Mouse (Mus musculus): ENCODE measurements around the gene Gstt3. TPM values are rescaled to one million over a fixed set of nuclear protein-coding genes. Genes with fewer than 3 reads are reported as not detected.
A peak's percentile ranks its signal among the peaks of the same experiment; 100 is the strongest.

The Gstt3 gene
- polyA plus RNA-seq, 1 experiment from 2014 or later: 0.45 TPM

- 48% methylated on average over 3 of the region's 3 CpGs for WGBS
- no peak overlapping the region for H3K4me2 ChIP-seq
- H3K9ac ChIP-seq: no peak overlapping the region
- no peaks in the 10 kb centered on the region for H3K4me1 ChIP-seq
- no peaks in the 10 kb centered on the region for H3K9me3 ChIP-seq (replicated peaks)
- H3K4me3 ChIP-seq: no peak overlapping the region
- peak overlapping the region; percentile 65 for H3K27ac ChIP-seq
- ATAC-seq: peak; percentile 96
- no peaks in the 10 kb centered on the region for H3K27me3 ChIP-seq
- peaks cover 91% of the 10 kb centered on the region for H3K36me3 ChIP-seq (ENCODE audit: poor library complexity, severe bottlenecking)
These were observed 37.2 kb downstream of the Gstt3 start for GRCm38 (mm10) chr10:75744017-75744416.

- H3K4me2 ChIP-seq: no peak overlapping the region
- H3K4me3 ChIP-seq: no peak overlapping the region
- no peaks in the 10 kb centered on the region for H3K9me3 ChIP-seq (replicated peaks)
- peaks cover 91% of the 10 kb centered on the region for H3K36me3 ChIP-seq (ENCODE audit: poor library complexity, severe bottlenecking)
- no peak overlapping the region for H3K9ac ChIP-seq
- H3K4me1 ChIP-seq: no peaks in the 10 kb centered on the region
- peak; percentile 40 for ATAC-seq
- no peaks in the 10 kb centered on the region for H3K27me3 ChIP-seq
- H3K27ac ChIP-seq: peak overlapping the region; percentile 63
- 88% methylated on average over 12 of the region's 12 CpGs for WGBS
These were observed 37.8 kb downstream of the Gstt3 start for GRCm38 (mm10) chr10:75743369-75743768.

GRCm38 (mm10) chr10:75740866-75741265 is 40.3 kb downstream of the Gstt3 start:
- Histone ChIP-seq H3K4me3 (no peak overlapping the region), H3K27me3 (no peaks in the 10 kb centered on the region), H3K9ac (no peak overlapping the region), H3K4me1 (no peaks in the 10 kb centered on the region), H3K9me3 (replicated peaks) (no peaks in the 10 kb centered on the region), H3K36me3 (ENCODE audit: poor library complexity, severe bottlenecking) (peaks cover 89% of the 10 kb centered on the region), H3K4me2 (no peak overlapping the region), H3K27ac (no peak overlapping the region)
- WGBS: 94% methylated on average over 3 of the region's 3 CpGs
- ATAC-seq: no peak

- 96% methylated on average over 7 of the region's 7 CpGs for WGBS
- Histone ChIP-seq H3K27me3 (no peaks in the 10 kb centered on the region), H3K36me3 (ENCODE audit: poor library complexity, severe bottlenecking) (peaks cover 92% of the 10 kb centered on the region), H3K4me3 (no peak overlapping the region), H3K27ac (no peak overlapping the region), H3K9ac (no peak overlapping the region), H3K9me3 (replicated peaks) (no peaks in the 10 kb centered on the region), H3K4me1 (no peaks in the 10 kb centered on the region), H3K4me2 (no peak overlapping the region)
- no peak for ATAC-seq
These were observed 55.8 kb downstream of the Gstt3 start for GRCm38 (mm10) chr10:75725449-75725848.

Other genes with a start within 250 kb of the Gstt3 start
- gene Lrrc75b, start 221.1 kb downstream of the Gstt3 start, polyA plus RNA-seq (2015; fragmentation: Nextera tagmentation; extraction: Ambion mirVana): 10.4 and 11.7 TPM in 2 replicates
- 1.1 and 2.3 TPM in 2 replicates for gene Ggt1, start 219.8 kb downstream of the Gstt3 start, polyA plus RNA-seq (2015; fragmentation: Nextera tagmentation; extraction: Ambion mirVana)
- gene Ggt5, start 192.1 kb downstream of the Gstt3 start, polyA plus RNA-seq (2015; fragmentation: Nextera tagmentation; extraction: Ambion mirVana): 1.4 and 2.8 TPM in 2 replicates
- gene Susd2, start 137.4 kb downstream of the Gstt3 start, polyA plus RNA-seq (2015; fragmentation: Nextera tagmentation; extraction: Ambion mirVana): 0.97 and 1.1 TPM in 2 replicates
- gene Cabin1, start 17.1 kb downstream of the Gstt3 start, polyA plus RNA-seq (2015; fragmentation: Nextera tagmentation; extraction: Ambion mirVana): 36.9 and 46.1 TPM in 2 replicates
- gene Ddt, start 8.0 kb downstream of the Gstt3 start, polyA plus RNA-seq (2015; fragmentation: Nextera tagmentation; extraction: Ambion mirVana): 72.2 and 87.4 TPM in 2 replicates
- gene Gm20441, start 460 bp downstream of the Gstt3 start, polyA plus RNA-seq (2015; fragmentation: Nextera tagmentation; extraction: Ambion mirVana): not detected in 2 replicates
- gene Gstt1, start 17.2 kb upstream of the Gstt3 start, polyA plus RNA-seq (2015; fragmentation: Nextera tagmentation; extraction: Ambion mirVana): 6.4 and 6.5 TPM in 2 replicates
- not detected in 2 replicates for gene Gstt4, start 41.1 kb upstream of the Gstt3 start, polyA plus RNA-seq (2015; fragmentation: Nextera tagmentation; extraction: Ambion mirVana)
- gene Gstt2, start 56.0 kb upstream of the Gstt3 start, polyA plus RNA-seq (2015; fragmentation: Nextera tagmentation; extraction: Ambion mirVana): 4.0 and 4.4 TPM in 2 replicates
- gene Mif, start 78.8 kb upstream of the Gstt3 start, polyA plus RNA-seq (2015; fragmentation: Nextera tagmentation; extraction: Ambion mirVana): 1,962 and 1,979 TPM in 2 replicates
- 1.8 and 3.1 TPM in 2 replicates for gene Derl3, start 112.0 kb upstream of the Gstt3 start, polyA plus RNA-seq (2015; fragmentation: Nextera tagmentation; extraction: Ambion mirVana)
- 336 and 349 TPM in 2 replicates for gene Smarcb1, start 140.2 kb upstream of the Gstt3 start, polyA plus RNA-seq (2015; fragmentation: Nextera tagmentation; extraction: Ambion mirVana)
- gene Chchd10, start 151.7 kb upstream of the Gstt3 start, polyA plus RNA-seq (2015; fragmentation: Nextera tagmentation; extraction: Ambion mirVana): 10.3 and 13.3 TPM in 2 replicates
- 20.8 and 25.9 TPM in 2 replicates for gene Mmp11, start 155.1 kb upstream of the Gstt3 start, polyA plus RNA-seq (2015; fragmentation: Nextera tagmentation; extraction: Ambion mirVana)
- gene Gm867, start 159.3 kb upstream of the Gstt3 start, polyA plus RNA-seq (2015; fragmentation: Nextera tagmentation; extraction: Ambion mirVana): 0.26 TPM in 1 of 2 replicates, not detected in the other
- not detected in 2 replicates for gene Vpreb3, start 161.6 kb upstream of the Gstt3 start, polyA plus RNA-seq (2015; fragmentation: Nextera tagmentation; extraction: Ambion mirVana)
- gene Gm5134, start 173.1 kb upstream of the Gstt3 start, polyA plus RNA-seq (2015; fragmentation: Nextera tagmentation; extraction: Ambion mirVana): 0.09 TPM in 1 of 2 replicates, not detected in the other

All from forebrain, embryonic 13.5 days (tissue).